Mouse (Mus musculus) frontal cortex, adult 2 months (tissue): ENCODE results near the gene Tsr1. TPM values are rescaled to one million over a fixed set of nuclear protein-coding genes. Genes with fewer than 3 reads are reported as not detected.

ENCODE experiments used
- DNase-seq, 2 experiments: peaks; one replicate each; pipeline ENCODE4 v3.0.0; 2022; ENCODE audit warnings: low spot score in 1 of 2; ENCODE audit errors: extremely low spot score in 1 of 2
- polyA plus RNA-seq: library from polyadenylated mRNA; depleted of rRNA; stranded (reverse); fragments of >200 nt; gene quantifications from 2 replicates; pipeline ENCODE4 v1.2.3, GENCODE M21; 2012

The Tsr1 gene
- polyA plus RNA-seq, 1 experiment: 17.6 TPM

GRCm38 (mm10) chr11:74896901-74897677, 782 bp upstream of the Tsr1 start, which contains the start of gene Sgsm2:
Sgsm2 (minus strand) TSS chr11:74897060.
- DNase-seq: peak; percentile 34 to 68

- no peak for DNase-seq
These were observed 601 bp downstream of the Tsr1 start for GRCm38 (mm10) chr11:74898517-74898827.

- no peak for DNase-seq
These were observed 3.7 kb downstream of the Tsr1 start for GRCm38 (mm10) chr11:74901555-74901954.

- DNase-seq: no peak
These were observed 4.5 kb downstream of the Tsr1 start for GRCm38 (mm10) chr11:74902416-74902815.

- DNase-seq: no peak
These were observed 10.0 kb downstream of the Tsr1 start for GRCm38 (mm10) chr11:74907850-74908249.

GRCm38 (mm10) chr11:74908618-74909399, 10.9 kb downstream of the Tsr1 start:
- DNase-seq: no peak

GRCm38 (mm10) chr11:74909978-74910377, 12.1 kb downstream of the Tsr1 start:
- DNase-seq: no peak

- DNase-seq: no peak
These were observed 14.6 kb downstream of the Tsr1 start for GRCm38 (mm10) chr11:74912492-74912891.

- DNase-seq: peak in 1 of 2 experiments; percentile 32
These were observed 21.4 kb downstream of the Tsr1 start for GRCm38 (mm10) chr11:74919249-74919648.

GRCm38 (mm10) chr11:74924149-74924548, 26.3 kb downstream of the Tsr1 start:
- no peak for DNase-seq

- DNase-seq: peak; percentile 80 to 91
These were observed 27.9 kb downstream of the Tsr1 start, which contains the start of the genes Smg6 and Srr for GRCm38 (mm10) chr11:74925577-74926387. Smg6 (plus strand) TSS chr11:74925823. Srr (minus strand) TSS chr11:74925948.

GRCm38 (mm10) chr11:74926388-74927005, 28.6 kb downstream of the Tsr1 start:
- DNase-seq: peak in 1 of 2 experiments; percentile 25

GRCm38 (mm10) chr11:74927236-74927725, 29.4 kb downstream of the Tsr1 start:
- DNase-seq: no peak

GRCm38 (mm10) chr11:74929111-74929510, 31.2 kb downstream of the Tsr1 start:
- no peak for DNase-seq

GRCm38 (mm10) chr11:74930391-74930790, 32.5 kb downstream of the Tsr1 start:
- no peak for DNase-seq

- peak in 1 of 2 experiments; percentile 77 for DNase-seq
These were observed 48.5 kb downstream of the Tsr1 start for GRCm38 (mm10) chr11:74946348-74946747.

- no peak for DNase-seq
These were observed 57.0 kb downstream of the Tsr1 start for GRCm38 (mm10) chr11:74954901-74955300.

GRCm38 (mm10) chr11:74956006-74956405, 58.1 kb downstream of the Tsr1 start:
- no peak for DNase-seq

- no peak for DNase-seq
These were observed 59.7 kb downstream of the Tsr1 start for GRCm38 (mm10) chr11:74957600-74957999.
